Mouse (Mus musculus): ENCODE results near the gene Pnn. TPM values are rescaled to one million over a fixed set of nuclear protein-coding genes. Genes with fewer than 3 reads are reported as not detected.
"Not testable (repeated sequence)": the region's sequence is repeated elsewhere in the genome, so short reads cannot be mapped to it uniquely, and the experiment has no call there.

The Pnn gene
- polyA plus RNA-seq, 2 experiments = 27.3 to 43.8 TPM

- H3K4me3 ChIP-seq (ENCODE audit: insufficient read depth in 1 of 2, low read depth in 2 of 2, low read length in 2 of 2) = no peak overlapping the region
- peaks cover 13 to 21% of the 10 kb centered on the region in 2 experiments for H3K4me1 ChIP-seq (replicated peaks; ENCODE audit: control insufficient read depth in 2 of 2, insufficient read depth in 2 of 2, low read length in 1 of 2)
- H3K27ac ChIP-seq = peak overlapping the region; percentile 42
- H3K9ac ChIP-seq (replicated peaks) = 0 out of 2 replicates have a peak overlapping the region, but pooled peaks have one; percentile 13
- peaks cover 24% of the 10 kb centered on the region for H3K36me3 ChIP-seq (replicated peaks; ENCODE audit: control insufficient read depth, insufficient read depth, low read depth)
- 28% methylated on average over 5 of the region's 5 CpGs for WGBS (ENCODE audit: insufficient replicate concordance)
- DNase-seq (ENCODE audit: low read depth in 3 of 3, low spot score in 3 of 3) = peak in 1 of 3 experiments; percentile 43
- TF ChIP-seq CTCF (IDR thresholded peaks at IDR 0.05; ENCODE audit: low read depth) (no peak), EP300 (IDR thresholded peaks at IDR 0.05; ENCODE audit: low read depth) (peak; percentile 68)
- peak overlapping the region; percentile 28 for H3K4me2 ChIP-seq (ENCODE audit: low read depth)
- no peaks in the 10 kb centered on the region for H3K27me3 ChIP-seq (ENCODE audit: control insufficient read depth, insufficient read depth, low read length)
- no peaks in the 10 kb centered on the region for H3K9me3 ChIP-seq (ENCODE audit: control insufficient read depth, low read length)
- peak; percentile 83 for ATAC-seq (ENCODE audit: insufficient read depth)
Observed at GRCm38 (mm10) chr12:59053166-59053565, 13.5 kb upstream of the Pnn start.

- ATAC-seq (ENCODE audit: insufficient read depth) (no peak), DNase-seq (ENCODE audit: low read depth in 3 of 3, low spot score in 3 of 3) (no peak)
- no peaks in the 10 kb centered on the region for H3K27me3 ChIP-seq (ENCODE audit: control insufficient read depth, insufficient read depth, low read length)
- H3K4me1 ChIP-seq (replicated peaks; ENCODE audit: control insufficient read depth in 2 of 2, insufficient read depth in 2 of 2, low read length in 1 of 2) = peaks cover 13 to 21% of the 10 kb centered on the region in 2 experiments
- no peak overlapping the region for H3K9ac ChIP-seq (replicated peaks)
- no peak overlapping the region for H3K4me2 ChIP-seq (ENCODE audit: low read depth)
- no peak overlapping the region for H3K27ac ChIP-seq
- H3K36me3 ChIP-seq (replicated peaks; ENCODE audit: control insufficient read depth, insufficient read depth, low read depth) = peaks cover 23% of the 10 kb centered on the region
- H3K9me3 ChIP-seq (ENCODE audit: control insufficient read depth, low read length) = no peaks in the 10 kb centered on the region
- H3K4me3 ChIP-seq (ENCODE audit: insufficient read depth in 1 of 2, low read depth in 2 of 2, low read length in 2 of 2) = no peak overlapping the region
- TF ChIP-seq EP300 (IDR thresholded peaks at IDR 0.05; ENCODE audit: low read depth) = no peak
- TF ChIP-seq CTCF (IDR thresholded peaks at IDR 0.05; ENCODE audit: low read depth) = no peak
Observed at GRCm38 (mm10) chr12:59053976-59054375, 12.7 kb upstream of the Pnn start.

DNA sequence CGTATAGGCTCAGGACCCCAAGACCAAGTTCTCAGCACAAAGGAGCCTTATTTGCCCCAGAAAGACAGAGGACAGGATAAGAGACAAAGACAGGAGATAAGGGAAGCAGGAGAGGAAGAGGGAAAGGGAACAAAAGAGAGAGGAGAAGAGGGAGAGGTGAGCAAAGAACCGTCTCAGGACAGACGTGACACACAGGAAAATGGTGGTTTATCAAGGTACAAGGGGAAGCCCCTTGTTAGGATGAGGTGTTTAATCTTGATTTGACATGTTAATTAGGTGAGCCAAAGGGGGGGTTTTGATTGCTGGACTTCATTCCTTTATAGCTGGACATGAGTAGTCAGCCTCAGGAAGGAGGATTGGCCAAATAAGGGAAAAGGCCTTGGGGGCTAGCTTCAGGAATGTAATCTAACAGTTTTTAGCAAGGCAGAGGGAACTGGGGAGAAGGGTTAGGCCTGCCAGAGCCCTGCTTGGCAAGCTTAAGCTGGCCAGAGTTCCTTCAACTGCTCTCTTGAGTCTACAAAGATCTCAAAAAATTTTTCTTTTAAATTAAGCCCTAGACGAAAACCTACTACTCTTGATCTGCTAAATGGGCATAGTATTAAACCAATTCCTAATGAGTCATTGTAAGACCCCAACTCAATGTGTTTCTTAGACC, 11.4 kb upstream of the Pnn start:
- TF ChIP-seq CTCF (IDR thresholded peaks at IDR 0.05; ENCODE audit: low read depth) = no peak
- TF ChIP-seq EP300 (IDR thresholded peaks at IDR 0.05; ENCODE audit: low read depth) = no peak
- H3K4me1 ChIP-seq (replicated peaks; ENCODE audit: control insufficient read depth in 2 of 2, insufficient read depth in 2 of 2, low read length in 1 of 2) = peaks cover 16 to 29% of the 10 kb centered on the region in 2 experiments

GRCm38 (mm10) chr12:59056222-59056621, 10.5 kb upstream of the Pnn start:
- Histone ChIP-seq H3K9me3 (ENCODE audit: control insufficient read depth, low read length) (no peaks in the 10 kb centered on the region), H3K4me3 (ENCODE audit: insufficient read depth in 1 of 2, low read depth in 2 of 2, low read length in 2 of 2) (no peak overlapping the region), H3K27me3 (ENCODE audit: control insufficient read depth, insufficient read depth, low read length) (no peaks in the 10 kb centered on the region), H3K4me2 (ENCODE audit: low read depth) (no peak overlapping the region), H3K4me1 (replicated peaks; ENCODE audit: control insufficient read depth in 2 of 2, insufficient read depth in 2 of 2, low read length in 1 of 2) (peaks cover 19 to 30% of the 10 kb centered on the region in 2 experiments), H3K27ac (no peak overlapping the region), H3K9ac (replicated peaks) (no peak overlapping the region), H3K36me3 (replicated peaks; ENCODE audit: control insufficient read depth, insufficient read depth, low read depth) (peaks cover 13% of the 10 kb centered on the region; the same call in 1 of the 2 replicates)
- DNase-seq (ENCODE audit: low read depth in 3 of 3, low spot score in 3 of 3) (no peak), ATAC-seq (ENCODE audit: insufficient read depth) (no peak)
- TF ChIP-seq CTCF (IDR thresholded peaks at IDR 0.05; ENCODE audit: low read depth) (no peak), EP300 (IDR thresholded peaks at IDR 0.05; ENCODE audit: low read depth) (no peak)
- 87% methylated on average over 11 of the region's 11 CpGs for WGBS (ENCODE audit: insufficient replicate concordance)

More for the DNA sequence above, 11.4 kb upstream of the Pnn start:
- Histone ChIP-seq H3K27me3 (ENCODE audit: control insufficient read depth, insufficient read depth, low read length) (no peaks in the 10 kb centered on the region), H3K9me3 (ENCODE audit: control insufficient read depth, low read length) (no peaks in the 10 kb centered on the region), H3K9ac (replicated peaks) (no peak overlapping the region), H3K4me2 (ENCODE audit: low read depth) (no peak overlapping the region), H3K4me3 (ENCODE audit: insufficient read depth in 1 of 2, low read depth in 2 of 2, low read length in 2 of 2) (no peak overlapping the region), H3K27ac (no peak overlapping the region), H3K36me3 (replicated peaks; ENCODE audit: control insufficient read depth, insufficient read depth, low read depth) (peaks cover 18% of the 10 kb centered on the region; the same call in 1 of the 2 replicates)
- ATAC-seq (ENCODE audit: insufficient read depth) (no peak), DNase-seq (ENCODE audit: low read depth in 3 of 3, low spot score in 3 of 3) (no peak)
- 54% methylated on average over 4 of the region's 4 CpGs for WGBS (ENCODE audit: insufficient replicate concordance)

DNA sequence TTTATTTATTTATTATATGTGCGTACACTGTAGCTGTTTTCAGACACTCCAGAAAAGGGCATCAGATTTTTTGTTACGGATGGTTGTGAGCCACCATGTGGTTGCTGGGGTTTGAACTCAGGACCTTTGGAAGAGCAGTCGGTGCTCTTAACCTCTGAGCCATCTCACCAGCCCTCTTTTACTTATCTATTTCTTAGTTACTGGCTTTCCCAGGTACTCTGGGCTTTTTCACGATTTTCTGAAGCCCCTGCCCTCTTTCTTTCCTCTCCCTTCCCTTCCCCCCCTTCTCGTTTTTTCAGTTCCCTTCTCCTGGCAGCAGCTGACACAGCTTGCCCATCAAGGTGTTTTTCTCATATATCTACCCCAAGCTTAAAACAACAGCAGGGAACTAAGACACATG, 8.4 kb upstream of the Pnn start:
- ATAC-seq (ENCODE audit: insufficient read depth); H3K27ac ChIP-seq; H3K9ac ChIP-seq (replicated peaks); H3K9me3 ChIP-seq (ENCODE audit: control insufficient read depth, low read length); H3K27me3 ChIP-seq (ENCODE audit: control insufficient read depth, insufficient read depth, low read length); H3K4me2 ChIP-seq (ENCODE audit: low read depth); DNase-seq (ENCODE audit: low read depth in 3 of 3, low spot score in 3 of 3); H3K4me3 ChIP-seq (ENCODE audit: insufficient read depth in 1 of 2, low read depth in 2 of 2, low read length in 2 of 2): not testable (repeated sequence)
- 68% methylated on average over 5 of the region's 5 CpGs for WGBS (ENCODE audit: insufficient replicate concordance)
- Histone ChIP-seq H3K4me1 (replicated peaks; ENCODE audit: control insufficient read depth in 2 of 2, insufficient read depth in 2 of 2, low read length in 1 of 2) (peaks cover 16 to 25% of the 10 kb centered on the region in 2 experiments), H3K36me3 (replicated peaks; ENCODE audit: control insufficient read depth, insufficient read depth, low read depth) (peaks cover 13% of the 10 kb centered on the region; the same call in 1 of the 2 replicates)
